Mouse (Mus musculus) fat pad, adult 2 months (tissue): ENCODE results near the gene Helq.

Experiments used
- DNase-seq: peaks from one replicate; pipeline ENCODE4 v3.0.0-alpha.2; 2011; ENCODE audit warnings: low read depth, low spot score; ENCODE audit errors: extremely low read depth

The Helq gene

GRCm38 (mm10) chr5:100798165-100798860, at the start of gene Helq, which contains the start of gene Mrps18c:
Helq (minus strand) TSS chr5:100798598.
Mrps18c (plus strand) TSS chr5:100798627.
- no peak for DNase-seq

- no peak for DNase-seq
These were observed 48.7 kb upstream of the Helq start for GRCm38 (mm10) chr5:100847143-100847542.

DNA sequence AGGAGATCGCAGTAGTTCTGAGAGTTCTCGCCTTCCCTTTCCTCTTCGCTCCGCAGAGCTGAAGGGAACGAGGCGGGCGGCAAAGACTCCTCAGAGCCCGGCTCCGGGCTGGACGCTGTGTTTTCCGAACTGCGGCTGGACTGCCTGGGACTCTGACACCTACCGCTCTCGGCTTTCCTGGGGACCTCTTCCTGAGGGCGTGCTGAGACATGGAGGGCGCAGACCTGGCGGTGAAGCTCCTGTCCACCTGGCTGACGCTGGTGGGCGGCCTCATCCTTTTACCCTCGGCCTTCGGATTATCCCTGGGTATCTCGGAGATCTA, 48.2 kb upstream of the Helq start:
- DNase-seq = no peak

GRCm38 (mm10) chr5:100845848-100846598, 47.6 kb upstream of the Helq start:
- no peak for DNase-seq

GRCm38 (mm10) chr5:100845485-100845847, 47.1 kb upstream of the Helq start, which contains the start of gene Gpat3:
Gpat3 (plus strand) TSS chr5:100845713.
- no peak for DNase-seq

DNA sequence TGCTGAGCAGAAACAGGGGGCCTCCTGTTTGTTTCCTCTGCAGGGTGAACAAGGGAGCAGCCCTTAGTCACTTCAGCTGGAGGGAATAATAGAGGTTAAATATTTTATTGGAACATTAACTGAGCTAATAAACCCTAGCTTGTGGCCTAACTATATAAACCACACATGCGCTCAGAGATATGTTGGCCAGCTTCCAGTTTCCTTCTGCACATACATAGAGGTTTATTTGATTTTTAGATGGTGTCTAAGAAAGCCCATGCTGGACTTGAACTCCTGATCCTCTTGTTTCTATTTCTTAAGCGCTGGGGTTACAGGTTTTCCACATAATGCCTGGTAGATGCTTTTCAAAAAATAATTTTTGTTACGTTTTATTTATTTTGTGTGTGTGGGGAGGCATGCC, 46.1 kb upstream of the Helq start:
- DNase-seq = no peak

GRCm38 (mm10) chr5:100837907-100838306, 39.5 kb upstream of the Helq start:
- no peak for DNase-seq

DNA sequence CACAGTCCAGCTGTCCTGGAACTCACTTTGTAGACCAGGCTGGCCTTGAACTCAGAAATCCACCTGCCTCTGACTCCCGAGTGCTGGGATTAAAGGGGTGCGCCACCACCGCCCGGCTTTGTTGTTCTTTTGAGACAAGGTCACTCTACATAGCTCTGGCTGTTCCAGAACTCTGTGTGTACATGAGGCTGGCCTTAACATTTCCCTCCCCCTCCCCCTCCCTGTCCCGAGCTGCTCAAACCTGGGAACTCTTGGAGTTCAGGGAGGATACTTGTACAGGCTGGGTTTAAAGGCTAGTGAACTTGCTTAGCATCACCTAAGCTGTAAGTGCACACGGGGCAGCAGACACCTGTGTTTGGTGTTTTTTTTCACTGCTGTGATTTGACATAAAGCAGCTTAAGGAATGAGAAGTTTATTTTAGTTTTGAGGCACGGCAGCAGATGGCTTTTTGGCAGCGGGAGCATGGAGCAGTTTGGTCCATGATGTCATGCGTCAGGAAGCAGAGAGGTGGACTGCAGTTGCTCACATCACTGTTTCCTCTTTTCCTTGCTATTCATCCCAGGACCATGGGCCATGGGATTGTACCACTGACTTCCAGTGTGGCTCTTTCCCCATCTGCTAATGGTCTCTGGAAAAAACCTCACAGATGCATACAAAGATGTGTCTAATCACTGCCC, 37.6 kb upstream of the Helq start:
- DNase-seq = no peak

DNA sequence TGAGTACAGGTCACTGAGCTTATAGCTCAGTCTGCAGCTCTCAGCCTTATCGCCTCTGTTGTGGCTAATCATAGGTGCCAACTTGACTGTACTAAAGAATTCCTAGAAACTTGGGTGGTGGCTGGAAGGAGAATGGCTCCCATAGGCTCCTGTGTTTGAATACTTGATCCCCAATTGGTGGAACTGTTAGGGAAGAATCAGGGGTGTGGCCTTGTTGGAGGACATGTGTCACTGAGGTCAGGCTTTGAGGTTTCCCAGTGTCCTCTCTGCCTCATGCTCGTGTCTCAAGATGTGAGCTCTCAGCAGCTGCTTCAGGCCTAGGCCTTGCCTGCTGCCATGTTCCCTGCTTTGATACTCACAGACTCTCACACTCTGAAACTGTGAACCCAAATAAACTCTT, 35.4 kb upstream of the Helq start:
- no peak for DNase-seq

GRCm38 (mm10) chr5:100832680-100833079, 34.3 kb upstream of the Helq start:
- DNase-seq = no peak

DNA sequence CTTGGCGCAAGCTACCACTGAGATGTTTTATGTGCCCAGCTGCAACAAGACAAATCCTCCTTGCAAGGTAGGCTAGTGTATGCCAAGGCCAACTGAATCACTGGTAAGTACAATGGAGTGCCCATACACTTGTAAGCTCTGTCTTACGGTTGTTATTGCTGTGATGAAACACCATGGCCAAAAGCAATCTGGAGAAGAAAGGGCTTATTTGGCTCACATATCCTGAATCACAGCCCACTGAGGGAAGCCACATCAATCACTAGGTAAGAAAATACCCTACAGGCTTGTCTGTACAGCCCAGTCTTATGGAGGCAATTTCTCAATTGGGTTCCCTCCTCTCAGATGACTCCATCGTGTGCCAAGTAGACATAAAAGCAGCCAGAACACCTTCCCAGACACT, 30.3 kb upstream of the Helq start:
- DNase-seq = peak; percentile 94

DNA sequence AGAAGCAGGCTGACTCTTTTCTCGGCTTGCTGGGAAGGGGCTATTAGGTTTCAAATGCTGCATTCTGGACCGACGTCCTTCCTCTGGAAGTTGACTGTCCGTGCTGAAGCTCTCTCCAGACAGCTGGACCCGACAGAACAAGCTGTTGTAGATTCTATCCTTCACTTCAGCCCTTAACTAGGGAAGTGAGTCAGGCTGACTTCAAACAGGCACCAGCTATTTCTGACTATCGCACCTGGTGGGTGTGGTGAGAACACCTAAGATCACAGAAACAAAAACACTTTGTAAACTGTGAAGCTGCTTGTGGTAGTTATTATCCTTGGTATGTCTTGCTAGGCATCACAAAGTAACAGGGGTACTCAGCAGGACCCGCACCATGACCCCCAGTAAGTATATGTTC, 28.1 kb upstream of the Helq start:
- DNase-seq = no peak

GRCm38 (mm10) chr5:100825975-100826374, 27.6 kb upstream of the Helq start:
- no peak for DNase-seq

DNA sequence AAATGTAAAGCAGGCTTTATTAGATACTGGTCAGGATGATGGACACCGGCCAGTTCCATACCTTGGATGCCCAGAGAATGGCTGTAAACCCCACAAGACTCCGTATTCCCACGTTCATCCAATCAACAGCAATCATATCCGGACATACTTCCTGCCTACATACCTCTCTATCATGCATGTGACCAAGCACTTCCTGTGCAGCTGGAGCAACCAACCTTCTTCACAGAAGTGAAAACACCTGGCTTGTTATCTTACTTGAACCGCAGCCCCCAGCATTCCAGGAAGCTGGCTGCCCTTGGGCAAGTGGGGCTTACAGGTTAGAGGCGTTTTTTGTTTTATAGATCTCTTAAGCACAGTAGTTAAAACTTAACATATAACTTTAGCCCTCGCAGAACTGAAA, 24.4 kb upstream of the Helq start:
- DNase-seq = no peak

DNA sequence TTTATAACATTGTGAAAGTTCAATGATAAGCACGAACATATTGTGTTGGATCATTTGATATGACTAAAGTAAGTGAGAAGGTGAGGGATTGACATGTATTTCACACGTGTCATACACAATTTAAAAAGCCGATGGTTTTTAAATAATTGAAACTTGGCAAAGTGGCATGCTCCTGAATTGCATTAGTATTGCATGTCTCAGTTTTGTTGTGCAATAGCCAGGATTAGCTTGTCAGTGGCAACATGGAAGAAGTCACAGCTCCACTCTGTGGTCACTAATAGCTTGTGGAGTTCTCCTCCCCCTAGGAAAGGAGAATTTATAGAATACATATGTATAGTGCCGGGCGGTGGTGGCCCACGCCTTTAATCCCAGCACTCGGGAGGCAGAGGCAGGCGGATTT, 23.0 kb upstream of the Helq start:
- DNase-seq = no peak

DNA sequence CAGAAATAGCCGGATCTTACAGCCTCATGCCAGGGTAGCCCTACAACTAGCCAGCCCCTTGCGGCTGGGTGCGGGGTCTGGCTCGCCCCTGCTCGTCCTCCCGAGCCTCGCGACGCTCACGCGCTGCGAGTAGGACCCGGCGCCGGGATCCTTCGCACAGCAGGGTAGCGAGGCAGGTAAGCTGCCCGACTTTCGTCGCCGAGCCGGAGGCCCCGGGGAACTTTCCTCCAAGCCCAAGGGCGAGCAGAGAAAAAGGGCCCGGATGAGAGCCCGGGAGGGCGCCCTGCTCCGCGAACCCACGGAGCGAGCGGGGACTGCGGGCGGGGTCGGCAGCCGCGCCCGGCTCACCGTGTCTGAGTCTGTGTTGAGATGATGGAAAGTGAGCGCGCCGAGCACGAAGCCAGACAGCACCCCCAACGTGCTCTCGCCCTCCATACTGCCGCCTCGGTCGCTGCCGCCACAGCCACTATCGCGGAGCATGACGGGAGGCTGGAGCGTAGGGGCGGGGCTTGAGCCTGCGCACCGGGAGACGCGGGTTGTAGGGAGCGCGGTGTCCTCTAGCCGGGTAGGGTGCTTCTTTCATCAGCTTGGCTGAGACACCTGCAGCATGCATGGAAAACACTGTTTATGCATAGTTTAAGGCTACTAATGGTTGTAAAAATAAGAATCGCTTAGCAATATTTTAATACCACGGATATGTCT, 22.2 kb upstream of the Helq start, which contains the start of gene Abraxas1:
Gene Abraxas1 (minus strand): TSS at position 483 of the 702 bp plus-strand sequence.
- no peak for DNase-seq

DNA sequence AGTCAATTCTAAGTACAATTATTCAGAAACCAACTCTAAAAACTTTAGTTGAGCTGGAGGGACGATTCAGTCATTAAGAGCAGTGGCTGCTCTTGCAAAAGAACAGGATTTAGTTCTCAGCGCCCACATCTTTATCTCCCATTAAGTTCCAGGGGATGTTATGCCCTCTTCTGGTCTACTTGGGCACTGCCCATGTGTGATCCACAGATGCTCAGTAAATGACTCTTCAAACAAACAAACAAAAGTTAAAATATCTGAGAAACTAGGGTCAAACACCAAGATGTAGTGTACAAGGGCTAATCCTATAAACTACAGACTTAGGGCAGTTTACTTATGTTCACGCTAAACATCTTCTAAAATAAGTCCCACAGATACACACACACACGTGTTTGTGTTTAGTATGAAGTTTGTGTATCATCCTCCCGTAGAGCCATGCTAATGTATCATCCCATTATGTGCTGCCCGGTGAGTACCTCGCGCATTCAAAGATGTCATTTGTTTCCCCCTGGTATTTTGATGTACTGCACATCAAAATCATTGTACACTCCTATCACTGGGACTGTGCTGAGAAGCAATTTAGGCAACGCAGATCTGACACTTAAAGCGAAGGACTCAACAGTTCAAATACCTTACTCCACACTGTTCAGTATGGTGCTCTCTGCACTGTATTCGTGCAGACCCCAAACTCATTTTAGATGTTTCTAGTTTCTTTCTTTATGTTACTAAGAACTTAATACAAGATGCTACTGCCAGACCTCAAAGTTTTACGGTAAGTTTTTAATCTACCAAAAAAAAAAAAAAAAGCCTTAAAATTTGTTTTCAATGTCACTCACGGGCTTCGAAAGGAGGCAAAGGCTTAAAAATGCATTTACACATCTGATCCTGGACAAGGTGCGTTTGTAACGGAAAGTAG, 21.4 kb upstream of the Helq start:
- DNase-seq = no peak

GRCm38 (mm10) chr5:100818341-100818740, 19.9 kb upstream of the Helq start:
- DNase-seq = no peak

GRCm38 (mm10) chr5:100794084-100794483, 4.3 kb downstream of the Helq start:
- no peak for DNase-seq

DNA sequence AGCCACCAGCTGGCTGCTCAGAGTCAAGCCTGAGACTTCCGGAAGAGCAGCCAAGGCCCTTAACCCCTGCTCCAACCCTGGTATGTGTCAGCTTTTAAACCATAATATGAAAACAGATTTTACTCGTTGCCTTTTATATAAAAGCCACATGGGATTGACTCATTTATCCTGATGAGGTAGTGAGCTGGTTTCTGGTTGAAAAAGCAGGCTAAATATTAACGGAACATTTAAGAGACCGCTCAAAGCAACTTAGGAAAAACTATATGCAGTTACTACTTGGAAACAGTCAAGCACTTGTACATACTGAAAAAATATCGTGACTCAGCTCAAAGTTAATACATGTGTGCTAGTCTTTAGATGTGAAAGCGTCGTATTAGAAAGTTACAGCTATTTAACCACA, 6.1 kb downstream of the Helq start:
- DNase-seq = no peak
